Mouse (Mus musculus) layer of hippocampus, adult 18-20 months (tissue): ENCODE results near the gene Gli2. TPM values are rescaled to one million over a fixed set of nuclear protein-coding genes. Genes with fewer than 3 reads are reported as not detected.

Source experiments
- DNase-seq, 2 experiments: peaks; one replicate each; pipeline ENCODE4 v3.0.0; 2022; ENCODE audit warnings: low spot score in 2 of 2
- total RNA-seq, 2 experiments: library from RNA; stranded (reverse); gene quantifications; 2 replicates each; pipeline ENCODE4 v1.2.3; 2021

Gene Gli2
- total RNA-seq, 2 experiments from 2014 or later: 3.2 to 4.1 TPM

DNA sequence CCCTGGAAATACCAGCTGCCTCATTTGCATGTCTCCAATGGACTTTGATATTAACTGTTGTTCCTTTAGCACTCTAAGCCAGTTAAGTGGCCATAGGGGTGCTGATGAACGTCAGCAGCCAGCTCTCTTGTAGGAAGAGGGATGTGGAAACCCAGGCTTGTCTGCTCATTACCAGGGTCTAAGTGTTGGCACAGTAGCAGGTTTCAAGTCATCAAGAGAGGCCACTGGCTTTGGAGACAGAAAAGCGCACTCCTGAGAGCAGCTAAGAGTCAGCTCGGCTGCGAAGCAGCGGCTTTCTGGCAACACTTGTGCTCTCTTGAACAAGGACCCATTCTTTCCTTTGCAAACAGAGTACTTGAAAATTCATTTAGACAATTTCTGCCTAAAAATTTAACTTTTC lies 148.1 kb downstream of the Gli2 start:
- DNase-seq: no peak

DNA sequence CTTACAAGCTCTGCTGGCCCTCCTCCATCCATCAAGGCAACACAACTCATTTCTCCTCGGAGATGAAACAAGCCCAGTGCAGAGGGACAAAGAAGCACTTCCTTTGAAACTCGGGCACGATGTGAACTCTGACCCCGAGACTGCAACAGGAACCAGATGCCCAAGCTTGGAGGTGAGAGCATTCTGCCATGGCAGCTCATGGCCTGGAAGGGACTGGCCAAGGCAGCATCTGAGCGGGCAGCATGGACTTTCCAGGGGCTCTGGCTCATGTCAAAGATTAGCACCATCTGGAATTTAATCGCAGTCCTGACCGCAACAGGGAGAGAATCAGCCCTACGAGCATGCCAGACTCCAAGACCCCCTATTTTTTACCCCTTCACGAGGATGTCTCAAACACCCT lies 148.5 kb downstream of the Gli2 start:
- no peak for DNase-seq

DNA sequence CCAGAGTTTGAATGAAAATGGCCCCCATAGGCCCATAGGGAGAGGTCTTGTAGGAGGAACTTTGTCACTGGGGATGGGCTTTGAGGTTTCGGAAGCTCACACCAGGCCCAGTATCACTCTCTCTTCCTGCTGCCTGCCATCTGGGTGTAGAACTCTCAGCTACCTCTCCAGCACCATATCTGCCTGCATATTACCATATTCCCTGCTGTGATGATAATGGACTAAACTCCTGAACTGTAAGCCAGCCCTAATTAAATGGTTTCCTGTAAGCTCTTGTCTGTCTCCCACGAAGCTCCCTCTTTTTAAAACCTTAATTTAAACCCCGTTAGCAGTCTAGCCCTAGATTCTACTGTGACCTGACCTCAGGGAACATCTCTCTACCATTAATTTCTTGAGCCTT lies 149.0 kb downstream of the Gli2 start:
- DNase-seq: no peak

DNA sequence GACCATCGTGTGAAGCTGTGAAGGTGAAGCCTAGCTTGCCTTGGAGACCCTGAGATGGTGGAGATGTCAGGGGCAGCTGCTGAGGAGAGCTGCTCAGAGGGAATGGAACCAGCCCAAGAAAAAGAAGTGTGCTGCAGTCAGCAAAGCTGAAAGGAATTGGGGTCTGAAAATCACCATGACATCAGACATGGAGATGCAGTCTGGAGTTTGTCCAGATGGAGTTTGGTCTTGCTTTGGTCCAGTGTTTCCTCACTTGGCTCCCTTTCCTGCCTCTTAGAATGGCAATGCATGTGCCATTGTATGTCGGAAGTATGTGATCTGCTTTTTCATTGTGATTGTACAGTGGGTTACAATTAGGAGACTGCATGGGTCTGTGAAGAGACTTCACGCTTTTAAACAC lies 149.7 kb downstream of the Gli2 start:
- DNase-seq: no peak

DNA sequence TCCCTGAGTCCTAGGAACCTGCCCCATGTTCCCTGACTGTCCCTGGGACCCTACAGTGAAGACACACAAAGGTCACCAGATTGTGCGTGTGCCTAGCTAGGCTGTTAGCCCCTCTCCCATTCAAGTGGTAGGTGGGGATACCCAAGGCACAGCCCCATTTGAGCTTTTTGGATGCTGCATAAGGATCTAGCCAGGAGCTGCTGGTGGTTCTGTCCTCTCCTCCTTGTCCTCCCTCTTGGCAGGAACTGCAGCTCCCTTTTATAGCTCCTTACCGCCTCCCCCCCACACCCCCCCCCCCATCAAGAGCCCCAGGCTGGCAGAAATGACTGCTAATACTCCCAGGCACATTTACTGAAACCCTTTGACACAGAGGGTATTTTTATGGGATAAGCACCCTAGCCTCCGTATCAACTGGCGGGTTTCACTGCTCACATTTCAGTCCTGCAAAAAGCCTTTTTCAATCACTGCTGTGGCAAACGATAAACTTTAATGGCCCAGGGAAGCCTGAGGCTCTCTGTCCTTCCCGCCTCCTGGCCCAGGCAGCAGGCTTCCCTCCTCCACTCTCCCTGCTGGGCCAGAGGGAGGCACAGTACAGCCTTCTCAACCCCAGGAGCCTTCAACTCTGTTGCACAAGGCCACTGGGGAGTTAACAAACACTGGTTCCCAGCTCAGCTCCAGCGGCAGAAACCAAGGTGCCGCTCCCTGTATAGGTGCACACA lies 151.4 kb downstream of the Gli2 start:
- DNase-seq: no peak

DNA sequence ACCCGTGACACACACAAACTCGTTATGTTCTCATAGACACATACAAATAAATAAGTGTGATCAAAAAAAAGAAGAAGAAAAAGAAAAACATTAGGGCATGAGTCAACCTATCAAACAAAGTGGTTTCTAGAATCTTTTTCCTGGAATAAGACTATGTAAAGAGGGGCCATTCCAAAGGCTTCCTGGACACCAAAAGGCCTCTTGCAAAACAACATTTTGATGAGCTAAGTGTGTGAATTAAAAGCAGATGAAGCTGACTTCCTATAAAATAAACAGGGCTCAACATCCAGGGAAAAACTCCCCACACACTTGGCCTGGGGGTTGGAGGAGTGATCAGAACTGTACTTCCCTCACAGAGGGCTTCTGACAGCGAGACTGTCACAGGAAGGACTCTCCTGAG lies 155.1 kb downstream of the Gli2 start:
- no peak for DNase-seq

DNA sequence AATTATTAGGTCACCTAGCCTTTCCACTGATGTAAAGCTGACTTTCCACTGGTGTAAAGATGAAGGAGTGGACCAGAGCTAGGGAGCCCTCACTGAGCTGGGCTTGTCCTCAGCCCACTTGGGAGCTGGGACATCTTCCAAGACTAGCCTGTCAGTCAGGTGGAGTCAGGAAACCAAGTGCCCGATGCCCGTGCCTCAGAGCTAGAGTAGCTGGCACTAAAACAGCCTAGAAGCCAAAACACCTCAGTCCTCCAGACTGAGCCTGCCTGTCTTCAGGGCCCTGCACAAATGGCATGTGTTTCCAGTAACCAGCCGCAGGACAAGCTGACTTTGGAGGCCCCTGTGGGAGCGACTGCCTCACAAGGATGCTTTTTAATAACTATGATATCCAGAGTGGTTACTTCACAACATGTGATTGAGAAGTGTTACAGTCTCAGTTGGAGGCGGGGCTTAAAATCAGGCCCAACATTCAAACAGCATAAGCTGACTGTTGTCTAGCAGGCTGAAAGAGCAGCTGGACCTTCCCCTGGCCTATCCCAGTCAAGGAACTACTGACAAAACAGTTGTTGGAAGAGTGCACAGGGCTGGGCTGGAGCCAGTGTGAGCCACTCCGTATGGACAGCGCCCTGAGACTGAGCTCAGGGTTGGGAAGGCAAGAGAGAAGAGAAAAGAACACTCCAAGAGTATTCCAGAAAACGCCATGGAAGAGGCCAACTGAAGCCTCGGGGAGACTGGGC lies 158.2 kb downstream of the Gli2 start:
- DNase-seq: no peak

DNA sequence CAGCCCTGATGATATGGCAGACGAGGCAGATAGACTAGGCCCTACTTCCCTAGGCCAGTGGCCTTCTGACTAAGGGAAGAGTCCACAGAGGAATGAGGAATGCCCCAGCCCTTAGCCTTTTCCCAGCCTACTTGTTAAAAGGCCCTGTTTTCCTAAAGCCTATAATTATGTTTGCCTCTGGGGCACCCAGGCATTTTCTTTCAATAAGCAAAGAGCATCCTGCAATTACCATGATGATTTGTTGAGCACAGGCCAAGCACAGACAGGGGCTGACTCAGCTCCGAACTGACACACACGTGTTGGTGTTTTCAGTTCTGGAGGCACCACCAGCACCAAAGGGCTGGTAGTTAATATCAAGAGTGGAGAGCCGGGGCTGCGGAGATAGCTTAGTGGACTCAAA lies 162.0 kb downstream of the Gli2 start:
- DNase-seq: peak; percentile 46 to 48

DNA sequence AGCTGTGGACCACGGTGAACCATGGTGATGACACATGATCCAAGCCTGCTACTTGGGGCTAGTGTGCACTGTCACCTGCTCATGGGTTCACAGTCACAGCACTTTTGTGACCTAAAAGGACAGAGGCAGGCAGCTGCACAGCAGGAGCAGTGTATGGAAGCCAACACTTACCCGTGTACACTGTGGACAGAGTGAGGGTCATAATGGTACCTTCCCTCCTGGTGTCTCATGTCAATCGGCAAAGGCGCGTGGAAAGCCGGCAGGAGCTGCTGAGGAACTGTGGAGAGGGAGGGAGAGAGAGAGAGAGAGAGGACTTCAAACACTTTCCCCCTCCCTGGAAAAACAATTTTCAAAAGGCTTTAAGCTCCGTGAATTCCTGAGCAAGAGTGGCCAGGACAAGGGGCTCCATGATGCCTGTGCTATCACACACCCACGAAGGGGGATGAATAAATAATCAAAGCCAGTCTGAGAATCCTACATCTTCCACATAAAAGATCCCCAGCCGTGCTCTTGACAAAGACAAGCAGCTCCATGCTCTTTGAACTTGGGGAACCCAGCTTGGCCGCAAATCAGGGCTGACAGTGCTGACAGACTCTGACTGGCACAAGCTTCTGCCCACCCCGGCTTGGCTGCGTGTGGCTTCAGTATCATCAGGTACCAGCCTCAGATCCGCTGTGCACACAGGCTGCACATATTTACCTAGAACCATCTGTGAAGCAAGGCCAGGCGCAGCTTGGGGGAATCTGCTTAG lies 163.1 kb downstream of the Gli2 start:
- DNase-seq: no peak

DNA sequence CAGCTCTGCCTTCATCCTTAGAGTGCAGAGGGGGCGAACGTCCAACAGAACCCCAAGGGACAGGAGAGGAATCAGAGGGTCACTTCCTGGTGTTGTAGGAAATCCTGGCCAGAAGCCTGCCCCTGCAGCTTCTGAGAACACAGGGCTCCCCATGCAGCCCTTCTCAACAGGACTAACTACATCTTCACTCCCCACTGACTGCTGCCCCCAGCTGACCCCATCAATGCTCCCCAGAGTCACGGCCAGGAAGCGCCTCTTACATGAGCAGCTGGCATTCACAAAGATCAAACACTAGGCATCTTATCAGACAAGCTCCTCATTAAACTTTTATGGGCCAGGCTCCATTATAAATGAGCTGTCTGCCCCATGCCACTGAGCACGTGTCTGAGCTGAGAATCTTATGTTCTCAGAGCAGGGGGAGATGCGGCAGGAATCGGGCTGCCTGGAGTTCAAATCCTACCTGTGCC lies 172.6 kb downstream of the Gli2 start:
- no peak for DNase-seq

DNA sequence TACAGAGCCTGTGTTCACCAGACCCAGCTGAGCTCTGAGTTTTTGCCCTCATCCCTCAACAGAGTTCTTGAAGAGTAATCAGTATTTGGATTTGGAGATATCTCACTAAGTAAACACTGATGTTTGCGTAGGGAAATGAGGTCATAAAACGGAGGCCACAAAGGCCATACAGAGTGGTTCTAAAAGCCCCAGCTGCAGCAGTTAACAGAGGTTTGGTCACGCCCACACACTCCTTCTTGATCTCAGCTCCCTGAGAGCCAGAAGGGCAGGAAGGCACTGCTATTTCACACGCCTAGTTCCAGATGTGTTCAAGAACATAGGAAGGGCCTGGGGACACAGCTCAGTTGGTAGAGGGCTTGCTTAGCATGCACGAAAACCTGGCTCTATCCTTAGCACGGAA lies 175.1 kb downstream of the Gli2 start:
- DNase-seq: no peak

DNA sequence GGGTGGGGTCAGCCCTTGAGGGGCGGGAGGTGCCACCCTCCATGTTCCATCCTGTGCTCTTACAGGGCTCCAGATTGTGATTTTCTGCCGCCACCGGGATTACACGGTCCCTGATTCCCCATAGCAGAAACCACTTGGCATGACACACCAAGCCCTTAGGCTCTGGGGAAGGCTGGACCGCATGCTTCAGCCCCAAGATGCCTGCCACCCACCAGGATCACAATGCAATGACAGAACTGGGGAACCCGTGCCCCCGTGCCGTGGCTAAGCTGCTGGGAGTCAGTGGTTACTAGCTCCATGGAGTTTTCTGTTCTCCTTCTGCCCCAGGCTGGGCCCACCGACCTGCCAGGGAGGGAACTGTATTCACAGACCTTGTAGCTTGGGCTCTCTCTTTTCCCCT lies 178.2 kb downstream of the Gli2 start:
- no peak for DNase-seq

DNA sequence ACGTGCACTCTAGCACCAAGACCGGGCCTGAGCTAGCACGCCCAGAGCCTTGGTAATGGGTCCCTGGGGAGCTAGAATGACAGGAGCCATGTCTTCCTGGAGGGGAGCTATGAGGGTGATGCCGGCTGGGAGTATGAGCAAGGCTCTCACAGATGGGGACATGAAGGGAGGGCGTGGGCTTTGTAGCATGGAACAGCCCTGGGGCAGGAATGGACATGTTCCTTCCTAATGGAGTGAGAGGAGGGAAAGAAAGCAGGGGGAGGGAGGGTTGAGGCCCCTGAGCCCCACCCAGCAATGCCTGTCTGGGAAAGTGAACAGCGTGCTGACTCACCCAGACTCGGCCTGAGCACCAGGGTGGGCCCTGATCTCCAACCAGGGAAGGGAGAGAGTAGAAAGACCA lies 179.9 kb downstream of the Gli2 start:
- DNase-seq: no peak

DNA sequence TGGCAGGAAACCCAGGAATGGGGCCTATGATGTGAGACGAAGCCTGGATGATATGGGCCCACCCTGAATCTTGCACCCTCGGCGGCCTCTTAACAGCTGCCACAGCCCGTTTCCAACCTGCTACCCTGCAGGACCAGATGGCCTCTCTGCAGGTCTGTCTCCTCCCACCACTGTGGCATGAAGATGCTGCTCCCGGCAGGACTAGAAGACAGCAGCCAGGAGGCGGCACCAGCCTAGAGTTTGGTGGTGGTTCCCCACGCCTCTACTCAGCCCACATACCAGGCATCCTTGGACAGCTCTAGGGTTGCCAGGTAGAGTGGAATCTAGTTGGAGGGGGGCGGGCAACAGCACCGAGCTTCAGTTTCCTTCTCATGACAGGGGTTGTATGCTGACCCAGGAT lies 188.7 kb downstream of the Gli2 start:
- DNase-seq: peak in 1 of 2 experiments; percentile 19

DNA sequence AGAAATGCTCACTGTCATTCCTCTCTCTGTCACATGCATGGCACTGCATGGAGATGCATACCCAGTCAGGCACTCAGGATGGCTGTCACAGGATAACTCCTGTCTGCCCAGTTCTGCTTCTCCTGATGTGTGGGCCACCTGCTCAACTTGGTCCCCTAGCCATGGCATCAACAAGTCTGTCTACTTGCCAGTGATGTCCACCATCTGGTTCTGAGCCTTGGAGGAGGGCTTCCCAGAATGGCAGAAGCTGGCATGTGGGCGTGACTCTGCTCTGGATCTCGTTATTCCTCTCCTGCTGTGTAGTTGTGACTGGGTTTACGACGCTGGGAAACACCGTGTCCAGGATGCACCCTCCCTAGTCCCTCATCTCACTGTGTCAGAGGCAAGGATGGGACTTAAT lies 189.4 kb downstream of the Gli2 start:
- peak in 1 of 2 experiments; percentile 7 for DNase-seq

DNA sequence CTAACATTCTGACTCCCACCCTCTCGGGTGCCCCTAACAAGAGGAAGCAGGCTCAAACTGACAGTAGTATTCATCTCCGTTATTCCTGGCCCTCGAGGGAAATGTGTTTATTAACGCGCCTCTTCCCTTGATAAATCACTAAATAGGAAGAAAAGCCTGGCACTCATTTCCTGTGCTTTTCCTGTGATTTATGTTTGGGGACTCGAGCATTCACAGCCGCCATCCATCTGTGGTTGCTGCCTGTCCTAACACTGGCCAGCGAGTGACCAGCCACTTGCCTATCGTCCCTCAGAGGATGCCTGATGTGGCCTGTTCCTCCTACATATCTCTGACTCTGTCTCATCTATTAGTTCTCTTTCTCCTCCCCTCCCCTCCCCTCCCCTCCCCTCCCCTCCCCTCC lies 195.3 kb downstream of the Gli2 start:
- no peak for DNase-seq

DNA sequence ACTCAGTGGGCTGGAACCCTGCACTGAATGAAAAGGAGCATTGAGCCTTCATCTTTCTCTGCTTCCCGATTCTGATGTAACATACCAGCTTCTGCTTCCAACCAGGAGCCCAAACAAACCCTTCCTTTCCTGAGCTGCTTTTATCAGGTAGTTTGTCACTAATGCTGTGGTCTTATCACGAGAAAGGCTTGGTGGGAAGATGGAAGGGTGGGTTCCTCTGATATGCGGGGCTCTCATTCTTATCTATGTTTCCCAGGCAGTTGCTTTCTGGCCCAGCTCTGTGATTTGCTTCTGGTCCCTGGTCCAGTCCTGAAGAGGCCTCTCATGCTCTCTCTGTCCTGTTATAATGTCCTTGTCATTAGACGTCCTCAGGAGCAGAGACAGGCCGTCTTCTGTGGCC lies 222.8 kb downstream of the Gli2 start:
- no peak for DNase-seq

DNA sequence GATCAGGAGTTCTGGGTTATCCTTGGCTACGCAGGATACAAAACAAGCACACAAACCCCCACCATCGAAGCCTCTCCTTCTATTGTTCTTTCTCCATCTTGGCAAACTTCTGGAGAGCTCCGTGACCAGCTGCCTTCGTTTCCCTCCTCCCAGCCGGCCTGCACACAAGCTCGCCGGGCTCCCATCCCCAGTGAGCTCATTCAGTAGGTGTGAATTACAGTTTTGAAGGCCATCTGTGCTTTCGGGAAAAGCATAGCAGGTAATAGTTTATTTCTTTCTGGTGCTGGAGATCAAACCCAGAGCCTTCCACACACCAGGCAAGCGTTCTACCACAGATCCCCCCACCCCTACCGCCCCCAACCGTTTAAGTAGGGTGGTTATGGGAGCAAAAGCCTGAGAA lies 226.8 kb downstream of the Gli2 start:
- peak in 1 of 2 experiments; percentile 22 for DNase-seq

DNA sequence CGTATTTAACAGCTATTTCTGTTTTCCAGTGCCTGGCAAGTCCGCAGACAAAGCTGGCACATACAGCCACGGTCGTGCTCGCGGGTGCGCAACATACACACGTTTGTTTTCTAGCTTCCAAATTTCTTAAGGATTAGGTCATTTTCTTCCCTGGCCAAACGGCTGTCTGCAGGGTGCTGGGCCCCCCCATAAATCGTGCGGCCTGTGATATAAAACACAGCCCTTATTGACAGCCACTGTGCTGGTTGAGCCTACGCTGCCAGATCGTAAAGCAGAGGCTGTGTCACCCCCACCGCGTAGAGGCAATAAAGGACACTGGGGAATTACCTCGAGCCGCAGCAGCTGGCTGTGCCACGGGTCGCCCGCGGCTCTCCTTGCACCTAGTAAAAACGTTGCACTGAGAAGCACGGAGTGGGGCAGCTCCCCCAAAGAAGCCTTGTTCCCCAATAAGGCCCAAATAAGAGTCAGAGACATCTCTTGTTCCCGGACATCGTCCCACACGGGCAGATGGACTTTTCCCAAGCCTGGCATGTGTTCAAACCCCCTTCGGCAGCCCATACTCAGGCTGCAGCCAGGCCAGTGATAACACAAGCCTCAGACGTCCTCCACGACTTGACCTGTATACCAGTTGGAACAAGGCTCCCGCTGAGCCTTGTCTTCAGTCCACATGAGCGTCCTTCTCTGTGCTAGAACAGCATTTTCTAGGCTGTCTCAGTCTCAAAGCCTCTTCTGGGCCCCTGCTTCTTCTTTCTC lies 227.8 kb downstream of the Gli2 start:
- DNase-seq: no peak

DNA sequence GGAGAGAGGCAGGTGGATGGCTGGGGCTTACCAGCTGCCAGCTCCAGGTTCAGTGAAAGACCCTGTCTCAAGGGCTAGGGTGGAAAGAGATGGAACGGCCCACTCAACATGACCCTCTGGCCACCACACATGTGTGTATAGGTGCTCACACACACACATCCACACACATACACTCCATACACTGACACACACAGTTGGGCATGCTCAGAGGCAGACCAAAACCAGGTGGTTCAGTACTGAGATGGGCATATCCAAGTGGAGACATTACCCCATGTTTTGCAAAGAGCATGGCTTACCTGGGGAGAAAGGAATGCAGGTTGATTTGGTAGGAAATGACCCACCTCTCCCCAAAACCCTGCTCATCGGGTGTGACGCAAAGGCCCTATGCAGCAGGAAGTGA lies 228.4 kb downstream of the Gli2 start:
- DNase-seq: no peak

DNA sequence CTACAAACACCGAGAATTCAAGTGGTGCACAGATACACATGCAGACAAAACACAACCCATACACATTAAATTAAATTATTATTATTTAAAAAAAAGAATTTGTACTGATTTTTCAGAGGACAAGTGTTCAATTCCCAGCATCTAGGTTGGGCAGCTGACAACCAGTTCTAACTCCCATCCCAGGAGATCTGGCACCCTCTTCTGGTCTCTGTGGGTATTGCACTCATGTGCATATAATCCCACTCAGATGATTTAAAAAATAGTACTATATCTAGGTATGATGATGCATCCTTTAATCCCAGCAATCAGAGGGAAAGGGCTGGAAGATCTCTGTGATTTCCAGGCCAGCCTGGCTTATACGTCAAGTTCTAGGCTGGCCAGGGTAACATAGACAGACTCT lies 231.2 kb downstream of the Gli2 start:
- no peak for DNase-seq
